Mouse (Mus musculus): Measurements from ENCODE around the gene Otulin. TPM values are rescaled to one million over a fixed set of nuclear protein-coding genes. Genes with fewer than 3 reads are reported as not detected.

The Otulin gene
- total RNA-seq, 2 experiments from 2014 or later = 22.8 to 28.6 TPM

GRCm38 (mm10) chr15:27569924-27570323, 60.6 kb downstream of the Otulin start:
- DNase-seq (ENCODE audit: extremely low spot score in 1 of 2, low spot score in 2 of 2) = no peak
- intact Hi-C loops (cut with DNase I) = loop anchor here (5.0 kb wide), 1 partner anchor 83 kb away; no protein-coding TSS in a partner anchor

GRCm38 (mm10) chr15:27568371-27568770, 62.1 kb downstream of the Otulin start:
- intact Hi-C loops (cut with DNase I) = loop anchor here (5.0 kb wide), 1 partner anchor 81 kb away; no protein-coding TSS in a partner anchor
- no peak for DNase-seq (ENCODE audit: extremely low spot score in 1 of 2, low spot score in 2 of 2)

- no peak for DNase-seq (ENCODE audit: extremely low spot score in 1 of 2, low spot score in 2 of 2)
- intact Hi-C loops (cut with DNase I) = loop anchor here (5.0 kb wide), 1 partner anchor 80 kb away; no protein-coding TSS in a partner anchor
Measured at GRCm38 (mm10) chr15:27567356-27567755, 63.1 kb downstream of the Otulin start.

- intact Hi-C loops (cut with DNase I) = loop anchor here (5.0 kb wide), 1 partner anchor 78 kb away; no protein-coding TSS in a partner anchor
- no peak for DNase-seq (ENCODE audit: extremely low spot score in 1 of 2, low spot score in 2 of 2)
Measured at GRCm38 (mm10) chr15:27565626-27566185, 64.8 kb downstream of the Otulin start.

GRCm38 (mm10) chr15:27564106-27565100, 66.1 kb downstream of the Otulin start:
- intact Hi-C loops (cut with DNase I) = loop anchor here (5.0 kb wide), 1 partner anchor 77 kb away; no protein-coding TSS in a partner anchor
- DNase-seq (ENCODE audit: extremely low spot score in 1 of 2, low spot score in 2 of 2) = no peak

- no peak for DNase-seq (ENCODE audit: extremely low spot score in 1 of 2, low spot score in 2 of 2)
- intact Hi-C loops (cut with DNase I) = no loop called here
Measured at GRCm38 (mm10) chr15:27560315-27560714, 70.2 kb downstream of the Otulin start.

- intact Hi-C loops (cut with DNase I) = no loop called here
- DNase-seq (ENCODE audit: extremely low spot score in 1 of 2, low spot score in 2 of 2) = no peak
Measured at GRCm38 (mm10) chr15:27558456-27559147, 71.9 kb downstream of the Otulin start.

GRCm38 (mm10) chr15:27553554-27553953, 76.9 kb downstream of the Otulin start:
- DNase-seq (ENCODE audit: extremely low spot score in 1 of 2, low spot score in 2 of 2) = no peak
- intact Hi-C loops (cut with DNase I) = no loop called here

GRCm38 (mm10) chr15:27552129-27552700, 78.3 kb downstream of the Otulin start:
- DNase-seq (ENCODE audit: extremely low spot score in 1 of 2, low spot score in 2 of 2) = no peak
- intact Hi-C loops (cut with DNase I) = no loop called here

- intact Hi-C loops (cut with DNase I) = no loop called here
- DNase-seq (ENCODE audit: extremely low spot score in 1 of 2, low spot score in 2 of 2) = no peak
Measured at GRCm38 (mm10) chr15:27551117-27552114, 79.1 kb downstream of the Otulin start.

GRCm38 (mm10) chr15:27550358-27550992, 80.0 kb downstream of the Otulin start:
- DNase-seq (ENCODE audit: extremely low spot score in 1 of 2, low spot score in 2 of 2) = no peak
- intact Hi-C loops (cut with DNase I) = no loop called here

GRCm38 (mm10) chr15:27549878-27550277, 80.6 kb downstream of the Otulin start:
- no peak for DNase-seq (ENCODE audit: extremely low spot score in 1 of 2, low spot score in 2 of 2)
- intact Hi-C loops (cut with DNase I) = no loop called here

- DNase-seq (ENCODE audit: extremely low spot score in 1 of 2, low spot score in 2 of 2) = no peak
- intact Hi-C loops (cut with DNase I) = no loop called here
Measured at GRCm38 (mm10) chr15:27549071-27549470, 81.4 kb downstream of the Otulin start.

- intact Hi-C loops (cut with DNase I) = no loop called here
Measured at GRCm38 (mm10) chr15:27548110-27548509, 82.4 kb downstream of the Otulin start.

GRCm38 (mm10) chr15:27545203-27545602, 85.3 kb downstream of the Otulin start:
- intact Hi-C loops (cut with DNase I) = no loop called here

More at GRCm38 (mm10) chr15:27548110-27548509, 82.4 kb downstream of the Otulin start:
- DNase-seq (ENCODE audit: extremely low spot score in 1 of 2, low spot score in 2 of 2) = no peak

GRCm38 (mm10) chr15:27539745-27540144, 90.7 kb downstream of the Otulin start:
- intact Hi-C loops (cut with DNase I) = no loop called here
- no peak for DNase-seq (ENCODE audit: extremely low spot score in 1 of 2, low spot score in 2 of 2)

More at GRCm38 (mm10) chr15:27545203-27545602, 85.3 kb downstream of the Otulin start:
- no peak for DNase-seq (ENCODE audit: extremely low spot score in 1 of 2, low spot score in 2 of 2)

- no peak for DNase-seq (ENCODE audit: extremely low spot score in 1 of 2, low spot score in 2 of 2)
- intact Hi-C loops (cut with DNase I) = no loop called here
Measured at GRCm38 (mm10) chr15:27537519-27538223, 92.8 kb downstream of the Otulin start.

All from left cerebral cortex, postnatal 10 days (tissue).